Mouse (Mus musculus): ENCODE results near the gene A530016L24Rik. TPM values are rescaled to one million over a fixed set of nuclear protein-coding genes. Genes with fewer than 3 reads are reported as not detected.

A530016L24Rik gene
- total RNA-seq, 1 experiment: not detected

DNA sequence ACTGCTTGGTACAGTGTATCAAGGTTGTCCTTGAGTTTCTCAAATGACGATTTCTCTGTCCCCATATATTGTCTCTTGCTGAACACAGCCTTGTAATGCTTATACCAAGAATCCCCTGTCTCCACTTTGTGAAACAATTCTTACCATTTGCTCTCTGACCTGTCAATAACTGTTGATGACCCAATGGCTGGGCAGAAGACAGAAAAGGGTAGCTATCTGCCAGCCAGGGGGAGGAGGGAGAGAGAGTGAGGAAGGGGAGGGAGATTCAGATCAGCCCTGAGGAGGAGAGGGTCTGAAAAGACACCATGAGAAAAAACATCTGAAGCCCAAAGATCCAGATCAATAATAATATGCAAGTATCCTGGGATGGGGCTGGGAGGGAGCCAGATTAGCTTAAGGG, 37.9 kb upstream of the A530016L24Rik start:
- Histone ChIP-seq H3K36me3 (ENCODE audit: control insufficient read depth, insufficient read depth, low read length, poor library complexity, severe bottlenecking) (no peaks in the 10 kb centered on the region), H3K4me3 (ENCODE audit: insufficient read depth in 1 of 2, low read depth in 1 of 2, low read length in 2 of 2, poor library complexity in 1 of 2, severe bottlenecking in 1 of 2) (no peak overlapping the region), H3K9ac (ENCODE audit: insufficient read depth, low read depth, low read length, poor library complexity, severe bottlenecking) (no peak overlapping the region), H3K27ac (ENCODE audit: insufficient read depth, low read depth, low read length, poor library complexity, severe bottlenecking) (no peak overlapping the region), H3K9me3 (ENCODE audit: control insufficient read depth, insufficient read depth, low read depth, low read length) (no peaks in the 10 kb centered on the region), H3K4me1 (ENCODE audit: control insufficient read depth in 2 of 2, insufficient read depth in 2 of 2, low read length in 2 of 2, poor library complexity in 1 of 2) (no peaks in the 10 kb centered on the region)
- no peak for DNase-seq (ENCODE audit: low read depth, low spot score)
- TF ChIP-seq MAFK (IDR thresholded peaks at IDR 0.05; ENCODE audit: insufficient read depth, low read depth, low read length) (no peak), CHD2 (IDR thresholded peaks at IDR 0.05; ENCODE audit: low read depth, low read length) (no peak), HCFC1 (IDR thresholded peaks at IDR 0.05; ENCODE audit: borderline replicate concordance, insufficient read depth, low read length) (no peak), ZC3H11A (IDR thresholded peaks at IDR 0.05; ENCODE audit: borderline replicate concordance, low read depth, low read length) (no peak), ZNF384 (IDR thresholded peaks at IDR 0.05; ENCODE audit: low read depth, low read length) (no peak)
- in situ Hi-C loops (cut with MboI; ENCODE audit: low sequenced_read_pairs in 2 of 2, unreplicated experiment in 2 of 2): no loop called here

GRCm38 (mm10) chr12:112451826-112452225, 37.4 kb upstream of the A530016L24Rik start:
- H3K4me3 ChIP-seq (ENCODE audit: insufficient read depth in 1 of 2, low read depth in 1 of 2, low read length in 2 of 2, poor library complexity in 1 of 2, severe bottlenecking in 1 of 2): no peak overlapping the region
- H3K9ac ChIP-seq (ENCODE audit: insufficient read depth, low read depth, low read length, poor library complexity, severe bottlenecking): no peak overlapping the region
- in situ Hi-C loops (cut with MboI; ENCODE audit: low sequenced_read_pairs in 2 of 2, unreplicated experiment in 2 of 2): no loop called here

DNA sequence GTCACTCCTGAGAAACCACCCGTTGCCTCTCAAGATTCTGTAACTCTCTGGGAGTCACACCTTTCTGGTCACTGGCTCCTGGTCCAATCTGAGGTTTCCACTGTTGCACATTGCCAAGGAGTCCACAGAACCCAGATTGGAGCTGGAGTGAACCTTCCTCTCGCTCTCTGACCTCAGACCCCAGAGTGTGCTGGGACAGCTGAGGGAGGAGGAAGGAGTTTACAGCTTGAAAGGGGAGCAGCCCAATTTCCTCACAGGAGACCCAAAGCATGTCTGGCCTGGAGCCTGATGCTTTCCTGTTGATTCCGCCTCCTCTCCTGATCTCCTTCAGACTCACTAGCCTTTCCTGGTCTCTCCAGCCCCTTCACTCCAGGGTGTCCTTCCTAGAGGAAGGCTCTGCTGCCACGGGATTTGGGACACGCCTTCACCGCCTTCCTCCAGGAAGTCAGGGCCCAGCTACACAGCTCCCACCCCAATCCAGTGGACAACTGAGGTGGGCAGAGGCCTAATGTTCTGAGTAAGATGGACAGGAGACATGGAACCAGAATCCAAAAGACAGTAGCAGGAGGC, 33.0 kb upstream of the A530016L24Rik start:
- in situ Hi-C loops (cut with MboI; ENCODE audit: low sequenced_read_pairs in 2 of 2, unreplicated experiment in 2 of 2): no loop called here
- H3K9me3 ChIP-seq (ENCODE audit: control insufficient read depth, insufficient read depth, low read depth, low read length): no peaks in the 10 kb centered on the region
- no peak overlapping the region for H3K4me3 ChIP-seq (ENCODE audit: insufficient read depth in 1 of 2, low read depth in 1 of 2, low read length in 2 of 2, poor library complexity in 1 of 2, severe bottlenecking in 1 of 2)
- DNase-seq (ENCODE audit: low read depth, low spot score): no peak
- H3K27ac ChIP-seq (ENCODE audit: insufficient read depth, low read depth, low read length, poor library complexity, severe bottlenecking): no peak overlapping the region
- no peak for TF ChIP-seq CHD2 (IDR thresholded peaks at IDR 0.05; ENCODE audit: low read depth, low read length)
- no peak for TF ChIP-seq ZC3H11A (IDR thresholded peaks at IDR 0.05; ENCODE audit: borderline replicate concordance, low read depth, low read length)
- TF ChIP-seq ZNF384 (IDR thresholded peaks at IDR 0.05; ENCODE audit: low read depth, low read length): no peak
- no peak for TF ChIP-seq MAFK (IDR thresholded peaks at IDR 0.05; ENCODE audit: insufficient read depth, low read depth, low read length)
- no peak for TF ChIP-seq HCFC1 (IDR thresholded peaks at IDR 0.05; ENCODE audit: borderline replicate concordance, insufficient read depth, low read length)
- no peaks in the 10 kb centered on the region for H3K36me3 ChIP-seq (ENCODE audit: control insufficient read depth, insufficient read depth, low read length, poor library complexity, severe bottlenecking)
- H3K9ac ChIP-seq (ENCODE audit: insufficient read depth, low read depth, low read length, poor library complexity, severe bottlenecking): no peak overlapping the region
- no peaks in the 10 kb centered on the region for H3K4me1 ChIP-seq (ENCODE audit: control insufficient read depth in 2 of 2, insufficient read depth in 2 of 2, low read length in 2 of 2, poor library complexity in 1 of 2)

More at GRCm38 (mm10) chr12:112451826-112452225, 37.4 kb upstream of the A530016L24Rik start:
- no peaks in the 10 kb centered on the region for H3K9me3 ChIP-seq (ENCODE audit: control insufficient read depth, insufficient read depth, low read depth, low read length)
- no peaks in the 10 kb centered on the region for H3K36me3 ChIP-seq (ENCODE audit: control insufficient read depth, insufficient read depth, low read length, poor library complexity, severe bottlenecking)
- no peak overlapping the region for H3K27ac ChIP-seq (ENCODE audit: insufficient read depth, low read depth, low read length, poor library complexity, severe bottlenecking)
- H3K4me1 ChIP-seq (ENCODE audit: control insufficient read depth in 2 of 2, insufficient read depth in 2 of 2, low read length in 2 of 2, poor library complexity in 1 of 2): no peaks in the 10 kb centered on the region
- TF ChIP-seq ZC3H11A (IDR thresholded peaks at IDR 0.05; ENCODE audit: borderline replicate concordance, low read depth, low read length): no peak
- DNase-seq (ENCODE audit: low read depth, low spot score): no peak

DNA sequence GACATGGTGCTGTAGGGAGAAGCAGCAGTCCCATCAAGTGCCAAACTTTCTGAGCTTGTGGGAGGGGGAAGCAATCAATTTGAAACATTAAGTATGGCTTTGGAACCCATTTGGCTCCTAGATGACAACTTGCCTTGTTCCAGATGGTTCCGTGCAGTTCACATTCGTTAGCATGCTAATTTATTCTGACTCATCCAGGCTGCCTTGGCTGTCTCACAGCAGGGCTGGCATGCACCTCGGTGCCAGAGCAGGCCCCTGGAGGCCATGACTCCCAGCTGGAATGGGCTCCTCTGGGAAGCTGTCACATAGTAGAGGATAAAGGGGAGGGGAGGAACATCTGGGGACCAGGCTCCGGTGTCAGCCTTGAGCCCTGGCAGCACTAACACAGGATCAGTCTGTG, 31.4 kb upstream of the A530016L24Rik start:
- H3K9me3 ChIP-seq (ENCODE audit: control insufficient read depth, insufficient read depth, low read depth, low read length): no peaks in the 10 kb centered on the region
- no peak for DNase-seq (ENCODE audit: low read depth, low spot score)
- TF ChIP-seq ZNF384 (IDR thresholded peaks at IDR 0.05; ENCODE audit: low read depth, low read length): no peak
- TF ChIP-seq CHD2 (IDR thresholded peaks at IDR 0.05; ENCODE audit: low read depth, low read length): no peak
- no peak for TF ChIP-seq ZC3H11A (IDR thresholded peaks at IDR 0.05; ENCODE audit: borderline replicate concordance, low read depth, low read length)
- no peak for TF ChIP-seq MAFK (IDR thresholded peaks at IDR 0.05; ENCODE audit: insufficient read depth, low read depth, low read length)
- no peak overlapping the region for H3K9ac ChIP-seq (ENCODE audit: insufficient read depth, low read depth, low read length, poor library complexity, severe bottlenecking)
- H3K36me3 ChIP-seq (ENCODE audit: control insufficient read depth, insufficient read depth, low read length, poor library complexity, severe bottlenecking): no peaks in the 10 kb centered on the region
- H3K27ac ChIP-seq (ENCODE audit: insufficient read depth, low read depth, low read length, poor library complexity, severe bottlenecking): no peak overlapping the region
- no peaks in the 10 kb centered on the region for H3K4me1 ChIP-seq (ENCODE audit: control insufficient read depth in 2 of 2, insufficient read depth in 2 of 2, low read length in 2 of 2, poor library complexity in 1 of 2)
- no peak overlapping the region for H3K4me3 ChIP-seq (ENCODE audit: insufficient read depth in 1 of 2, low read depth in 1 of 2, low read length in 2 of 2, poor library complexity in 1 of 2, severe bottlenecking in 1 of 2)
- in situ Hi-C loops (cut with MboI; ENCODE audit: low sequenced_read_pairs in 2 of 2, unreplicated experiment in 2 of 2): no loop called here

DNA sequence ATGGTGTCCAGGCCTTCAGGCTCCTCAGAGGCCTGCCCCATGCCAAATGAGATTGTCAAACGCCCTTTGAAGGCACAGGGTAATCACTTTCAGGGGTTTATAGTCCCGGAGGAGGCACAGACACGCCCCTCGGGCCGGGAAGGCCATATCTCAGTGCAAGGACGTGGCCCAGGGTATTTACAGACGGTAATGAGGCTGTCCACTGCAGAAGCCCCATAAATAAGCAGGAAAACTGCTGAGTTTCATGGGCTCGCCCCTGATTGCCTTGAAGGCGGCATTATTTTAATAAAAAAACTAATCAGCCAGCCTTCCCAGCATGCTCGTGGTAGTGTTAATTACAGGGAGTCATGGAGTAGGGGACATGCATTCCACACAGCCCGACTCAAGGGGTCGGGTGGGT, 26.8 kb upstream of the A530016L24Rik start:
- no peak for TF ChIP-seq ZC3H11A (IDR thresholded peaks at IDR 0.05; ENCODE audit: borderline replicate concordance, low read depth, low read length)
- TF ChIP-seq CHD2 (IDR thresholded peaks at IDR 0.05; ENCODE audit: low read depth, low read length): no peak
- TF ChIP-seq MAFK (IDR thresholded peaks at IDR 0.05; ENCODE audit: insufficient read depth, low read depth, low read length): no peak
- no peak for TF ChIP-seq HCFC1 (IDR thresholded peaks at IDR 0.05; ENCODE audit: borderline replicate concordance, insufficient read depth, low read length)
- TF ChIP-seq ZNF384 (IDR thresholded peaks at IDR 0.05; ENCODE audit: low read depth, low read length): no peak
- no peak overlapping the region for H3K4me3 ChIP-seq (ENCODE audit: insufficient read depth in 1 of 2, low read depth in 1 of 2, low read length in 2 of 2, poor library complexity in 1 of 2, severe bottlenecking in 1 of 2)
- in situ Hi-C loops (cut with MboI; ENCODE audit: low sequenced_read_pairs in 2 of 2, unreplicated experiment in 2 of 2): no loop called here
- H3K9ac ChIP-seq (ENCODE audit: insufficient read depth, low read depth, low read length, poor library complexity, severe bottlenecking): no peak overlapping the region
- no peaks in the 10 kb centered on the region for H3K36me3 ChIP-seq (ENCODE audit: control insufficient read depth, insufficient read depth, low read length, poor library complexity, severe bottlenecking)
- DNase-seq (ENCODE audit: low read depth, low spot score): no peak
- no peaks in the 10 kb centered on the region for H3K9me3 ChIP-seq (ENCODE audit: control insufficient read depth, insufficient read depth, low read depth, low read length)
- H3K4me1 ChIP-seq (ENCODE audit: control insufficient read depth in 2 of 2, insufficient read depth in 2 of 2, low read length in 2 of 2, poor library complexity in 1 of 2): no peaks in the 10 kb centered on the region; a peak in 1 of 4 replicates
- no peak overlapping the region for H3K27ac ChIP-seq (ENCODE audit: insufficient read depth, low read depth, low read length, poor library complexity, severe bottlenecking)
